Mouse (Mus musculus) lung, postnatal 0 days (tissue): ENCODE data around the gene Acot3. TPM values are rescaled to one million over a fixed set of nuclear protein-coding genes. Genes with fewer than 3 reads are reported as not detected.
"Not testable (repeated sequence)": the region's sequence is repeated elsewhere in the genome, so short reads cannot be mapped to it uniquely, and the experiment has no call there.

Source experiments
- ATAC-seq: fragments of 200-750 bp; cut with Nextera tagmentation; 2 replicates; pipeline ENCODE4 v1.8.0; 2017; ENCODE audit warnings: moderate library complexity
- DNase-seq: peaks from one replicate; pipeline ENCODE4 v3.0.0-alpha.2; 2016; ENCODE audit warnings: low spot score
- H3K27ac ChIP-seq: fragments of 300-500 bp; sonication (generic); 2 replicates; pipeline ENCODE4 v1.5.1; 2014; ENCODE audit warnings: antibody characterized with exemption, mild to moderate bottlenecking, low read length, mixed read lengths
- H3K27me3 ChIP-seq: fragments of 300-500 bp; sonication (generic); replicated peaks from 2 replicates; pipeline ENCODE4 v1.6.1; 2014; ENCODE audit warnings: low read length, mixed read lengths; ENCODE audit not compliant: insufficient read depth
- H3K36me3 ChIP-seq: fragments of 300-500 bp; sonication (generic); 2 replicates; pipeline ENCODE4 v1.6.1; 2014; ENCODE audit warnings: low read length, mixed read lengths; ENCODE audit not compliant: insufficient read depth
- H3K4me1 ChIP-seq: fragments of 300-500 bp; sonication (generic); 2 replicates; pipeline ENCODE4 v1.6.1; 2014; ENCODE audit warnings: antibody characterized with exemption, low read depth, low read length, mixed read lengths; ENCODE audit not compliant: insufficient read depth
- H3K4me2 ChIP-seq: fragments of 300-500 bp; sonication (generic); replicated peaks from 2 replicates; pipeline ENCODE4 v1.6.1; 2014; ENCODE audit warnings: low read depth, mild to moderate bottlenecking, low read length, moderate library complexity, mixed read lengths
- H3K4me3 ChIP-seq: fragments of 300-500 bp; sonication (generic); 2 replicates; pipeline ENCODE4 v1.5.1; 2014; ENCODE audit warnings: low read depth, low read length
- H3K9ac ChIP-seq: fragments of 300-500 bp; sonication (generic); replicated peaks from 2 replicates; pipeline ENCODE4 v1.6.1; 2014; ENCODE audit warnings: low read depth, mild to moderate bottlenecking
- H3K9me3 ChIP-seq: fragments of 300-500 bp; sonication (generic); 2 replicates; pipeline ENCODE4 v1.6.1; 2016; ENCODE audit warnings: low read length, mixed read lengths
- CTCF ChIP-seq: IDR thresholded peaks from 2 replicates; pipeline ENCODE4 v1.5.1; 2016; ENCODE audit warnings: antibody characterized with exemption, mild to moderate bottlenecking
- EP300 ChIP-seq: IDR thresholded peaks from 2 replicates; pipeline ENCODE4 v1.6.1; 2016; ENCODE audit warnings: antibody characterized with exemption, mild to moderate bottlenecking, control low read depth
- WGBS: fragments of 180-500 bp; shearing (Covaris S2); extraction: QIAGEN DNeasy Blood & Tissue Kit; methylation state at CpG from one replicate; pipeline ENCODE4 v1.1.7; 2014; 5-methylcytosine and 5-hydroxymethylcytosine counted together
- polyA plus RNA-seq: library from polyadenylated mRNA; unstranded; fragments of >200 nt; fragmentation: Nextera tagmentation; extraction: Ambion mirVana; gene quantifications from 2 replicates; pipeline ENCODE4 v1.2.1, GENCODE M21; 2015

The Acot3 gene
- not detected in 2 replicates for polyA plus RNA-seq

GRCm38 (mm10) chr12:84051937-84052474, at the start of gene Acot3:
TSS of gene Acot3 (plus strand) at chr12:84052144.
- ATAC-seq (no peak), DNase-seq (no peak)
- Histone ChIP-seq H3K4me2 (no peak within 1 kb of the TSS), H3K36me3 (no peaks in the 10 kb centered on the region), H3K9me3 (no peaks in the 10 kb centered on the region), H3K27ac (no peak within 1 kb of the TSS), H3K4me1 (no peaks in the 10 kb centered on the region), H3K27me3 (0 out of 2 replicates have a peak, but pooled peaks cover 6% of the 10 kb centered on the region), H3K4me3 (no peak within 1 kb of the TSS), H3K9ac (no peak within 1 kb of the TSS)
- no peak for TF ChIP-seq CTCF
- TF ChIP-seq EP300 = no peak
- 77% methylated on average over 5 of the region's 5 CpGs for WGBS

- H3K27me3 ChIP-seq = no peaks in the 10 kb centered on the region
- H3K27ac ChIP-seq = no peak overlapping the region
- H3K9ac ChIP-seq = no peak overlapping the region
- H3K4me2 ChIP-seq = no peak overlapping the region
- no peak for DNase-seq
- TF ChIP-seq CTCF = no peak
- TF ChIP-seq EP300 = no peak
- ATAC-seq = no peak
- no peak overlapping the region for H3K4me3 ChIP-seq
- H3K9me3 ChIP-seq = no peaks in the 10 kb centered on the region
- H3K4me1 ChIP-seq = no peaks in the 10 kb centered on the region; the same call in 1 of the 2 replicates
- WGBS = 84% methylated on average over 1 of the region's 1 CpGs
- no peaks in the 10 kb centered on the region for H3K36me3 ChIP-seq
These were observed 48.1 kb upstream of the Acot3 start for GRCm38 (mm10) chr12:84003866-84004265.

- Histone ChIP-seq H3K4me1 (peaks cover 5% of the 10 kb centered on the region; the same call in 1 of the 2 replicates), H3K9me3 (no peaks in the 10 kb centered on the region), H3K27ac (peak overlapping the region; percentile 80), H3K4me3 (no peak overlapping the region), H3K4me2 (peak overlapping the region; percentile 55), H3K9ac (no peak overlapping the region), H3K27me3 (no peaks in the 10 kb centered on the region), H3K36me3 (no peaks in the 10 kb centered on the region)
- WGBS = 63% methylated on average over 11 of the region's 12 CpGs
- DNase-seq = peak; percentile 67
- TF ChIP-seq EP300 (peak; percentile 78), CTCF (no peak)
- no peak for ATAC-seq
These were observed 43.7 kb upstream of the Acot3 start for GRCm38 (mm10) chr12:84008251-84008650.

GRCm38 (mm10) chr12:84008729-84009128, 43.2 kb upstream of the Acot3 start:
- Histone ChIP-seq H3K9ac (peak overlapping the region; percentile 32; the same call in 1 of the 2 replicates), H3K27ac (peak overlapping the region; percentile 80), H3K27me3 (no peaks in the 10 kb centered on the region), H3K36me3 (no peaks in the 10 kb centered on the region), H3K9me3 (no peaks in the 10 kb centered on the region), H3K4me3 (peak overlapping the region; percentile 41; the same call in 1 of the 2 replicates), H3K4me1 (peaks cover 5% of the 10 kb centered on the region; the same call in 1 of the 2 replicates), H3K4me2 (peak overlapping the region; percentile 55)
- TF ChIP-seq CTCF (no peak), EP300 (no peak)
- ATAC-seq (no peak), DNase-seq (no peak)
- WGBS = 37% methylated on average over 8 of the region's 8 CpGs

- 3% methylated on average over 42 of the region's 70 CpGs for WGBS
- H3K4me1 ChIP-seq, H3K27me3 ChIP-seq, H3K36me3 ChIP-seq, H3K9me3 ChIP-seq: not testable (repeated sequence)
- peak; percentile 90 for TF ChIP-seq EP300
- H3K9ac ChIP-seq = peak within 1 kb of the TSS; percentile 48
- H3K27ac ChIP-seq = peak within 1 kb of the TSS; percentile 80
- DNase-seq (peak; percentile 97), ATAC-seq (peak; percentile 98)
- H3K4me3 ChIP-seq = peak within 1 kb of the TSS; percentile 41
- H3K4me2 ChIP-seq = peak within 1 kb of the TSS; percentile 55
These were observed 42.6 kb upstream of the Acot3 start, which contains the start of gene Acot1 for GRCm38 (mm10) chr12:84009171-84009965. TSS of gene Acot1 (plus strand) at chr12:84009490.

GRCm38 (mm10) chr12:84010201-84010600, 41.7 kb upstream of the Acot3 start:
- DNase-seq (no peak), ATAC-seq (no peak)
- Histone ChIP-seq H3K4me2 (peak overlapping the region; percentile 55), H3K9me3 (no peaks in the 10 kb centered on the region), H3K4me3 (peak overlapping the region; percentile 41), H3K4me1 (peaks cover 5% of the 10 kb centered on the region; the same call in 1 of the 2 replicates), H3K27ac (no peak overlapping the region), H3K27me3 (no peaks in the 10 kb centered on the region), H3K36me3 (no peaks in the 10 kb centered on the region), H3K9ac (peak overlapping the region; percentile 48; the same call in 1 of the 2 replicates)
- WGBS = 52% methylated on average over 3 of the region's 3 CpGs
- no peak for TF ChIP-seq CTCF
- no peak for TF ChIP-seq EP300
